Mouse (Mus musculus) C2C12 (cell line): ENCODE results near the gene Ctse.

Experiments
- CTCF ChIP-seq: IDR thresholded peaks from one replicate; pipeline ENCODE4 v1.5.1; 2011; ENCODE audit not compliant: control insufficient read depth, insufficient read depth, insufficient read length
- MAX ChIP-seq: IDR thresholded peaks from one replicate; pipeline ENCODE4 v1.6.1; 2011; ENCODE audit warnings: mild to moderate bottlenecking, control low read depth
- USF1 ChIP-seq: IDR thresholded peaks from one replicate; pipeline ENCODE4 v1.6.1; 2011; ENCODE audit warnings: low read depth, mild to moderate bottlenecking, control low read depth, moderate library complexity

- TF ChIP-seq CTCF, result no peak
- no peak for TF ChIP-seq USF1
- TF ChIP-seq MAX, result no peak
Measured at GRCm38 (mm10) chr1:131679644-131680043, 41.5 kb downstream of the Ctse start.
